Mouse (Mus musculus): ENCODE measurements around the gene Psme3.

- TF ChIP-seq EP300 (IDR thresholded peaks at IDR 0.05; ENCODE audit: insufficient read depth, low read depth, low read length) (no peak), CTCF (IDR thresholded peaks at IDR 0.05; ENCODE audit: low read depth, low read length) (no peak), POLR2A (IDR thresholded peaks at IDR 0.05; ENCODE audit: insufficient read depth, low read length) (no peak)
Measured at GRCm38 (mm10) chr11:101348774-101349173, 32.8 kb downstream of the Psme3 start.

Data from ES-Bruce4 (cell line).